Mouse (Mus musculus): ENCODE measurements around the gene Hivep3. TPM values are rescaled to one million over a fixed set of nuclear protein-coding genes. Genes with fewer than 3 reads are reported as not detected.

Hivep3 gene
- total RNA-seq, 4 experiments from 2014 or later: 2.9 to 4.5 (median 3.9) TPM

DNA sequence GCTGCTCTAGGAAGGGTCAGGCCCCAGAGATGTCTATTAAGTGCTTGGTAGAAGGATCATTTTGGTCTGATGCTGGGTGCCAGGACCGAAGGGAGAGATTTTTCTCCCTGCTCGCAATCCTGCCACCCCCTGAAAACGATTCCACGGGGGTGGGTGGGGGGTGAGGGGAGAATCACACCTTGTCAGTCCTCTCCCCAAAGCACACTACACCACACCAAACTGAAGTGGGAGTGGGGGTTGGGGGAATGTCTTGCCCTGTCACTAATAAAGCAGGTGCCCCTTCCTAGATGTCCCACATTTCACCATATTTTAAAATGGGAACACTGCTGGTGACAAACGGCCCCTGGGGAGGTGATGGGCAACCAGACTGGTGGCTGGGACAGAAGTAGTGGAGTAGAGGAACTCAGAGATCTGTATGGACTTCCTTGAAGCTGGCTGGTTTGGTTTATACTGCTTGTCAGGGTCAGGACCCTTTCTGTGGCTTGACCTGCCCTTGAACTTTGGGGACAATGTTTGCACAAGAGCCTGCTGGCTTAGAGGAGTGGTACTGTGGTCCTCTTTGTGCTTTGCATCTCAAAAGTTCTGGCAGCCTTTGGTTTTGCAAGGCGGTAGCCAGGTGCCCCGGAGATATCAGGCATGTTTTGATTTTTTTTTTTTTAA, 81.7 kb downstream of the Hivep3 start:
- no peak for DNase-seq (ENCODE audit: low spot score in 2 of 2)

- DNase-seq (ENCODE audit: low spot score in 2 of 2): no peak
Observed at GRCm38 (mm10) chr4:119815793-119816161, 82.2 kb downstream of the Hivep3 start.

GRCm38 (mm10) chr4:119816620-119817356, 83.2 kb downstream of the Hivep3 start:
- no peak for DNase-seq (ENCODE audit: low spot score in 2 of 2)

DNA sequence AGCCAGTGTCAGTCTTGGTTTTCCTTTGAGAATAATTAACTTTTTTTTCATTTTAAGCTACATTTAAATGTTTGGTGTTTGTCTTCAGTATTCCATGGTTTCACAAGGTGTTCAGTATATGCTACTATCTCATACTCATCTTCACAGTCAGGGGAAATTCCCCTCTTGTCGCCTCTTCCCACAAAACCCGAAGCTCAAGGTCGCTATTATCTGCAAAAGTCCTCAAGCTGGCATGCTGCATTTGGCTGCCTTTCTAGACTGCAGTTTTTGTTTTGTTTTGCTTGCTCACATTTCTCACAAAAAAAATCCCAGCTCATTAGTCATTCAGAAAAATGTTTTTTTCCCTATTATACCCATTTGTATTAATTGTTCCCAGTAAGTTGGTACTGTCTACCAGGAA, 92.4 kb downstream of the Hivep3 start:
- no peak for DNase-seq (ENCODE audit: low spot score in 2 of 2)

GRCm38 (mm10) chr4:119828386-119828785, 94.8 kb downstream of the Hivep3 start:
- no peak for DNase-seq (ENCODE audit: low spot score in 2 of 2)

DNA sequence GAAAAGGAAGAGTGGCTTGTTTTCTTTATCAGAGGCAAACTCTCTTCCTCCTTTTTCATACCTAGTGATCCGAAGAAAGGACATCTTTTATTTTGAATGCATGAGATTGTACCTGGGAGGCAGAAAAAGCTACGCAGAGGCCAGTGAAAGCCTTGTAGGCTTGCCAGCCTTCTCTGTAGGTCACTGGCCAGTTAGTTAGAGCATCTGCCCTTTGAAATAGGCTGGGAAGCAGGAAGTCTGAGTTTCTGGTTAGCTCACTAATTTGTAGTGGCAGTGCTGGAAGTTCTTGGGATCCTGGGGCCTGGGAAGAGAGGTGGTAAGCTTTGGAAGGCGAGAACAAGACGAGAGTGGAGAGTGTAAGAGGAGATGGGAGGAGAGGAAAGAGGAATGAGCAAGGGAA, 95.4 kb downstream of the Hivep3 start:
- no peak for DNase-seq (ENCODE audit: low spot score in 2 of 2)

DNA sequence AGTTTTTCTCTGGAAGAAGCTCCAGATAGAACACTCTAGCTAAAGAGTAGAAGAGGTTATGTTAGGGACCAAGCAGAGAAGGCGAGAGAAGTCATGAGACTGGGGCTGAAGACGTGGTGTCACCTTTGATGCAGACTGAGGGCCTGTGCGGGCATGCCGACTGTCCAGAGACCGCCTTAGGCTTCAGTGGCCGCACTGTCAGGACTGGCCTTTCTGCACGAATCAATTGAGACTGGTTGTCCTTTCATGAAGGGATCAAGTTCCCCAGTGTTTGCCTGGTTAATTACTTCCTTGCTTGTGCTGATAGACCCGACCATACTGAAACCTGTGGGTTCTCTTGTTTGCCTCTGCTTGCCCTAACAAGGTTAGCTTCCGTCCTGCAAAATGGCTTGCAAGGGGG, 99.7 kb downstream of the Hivep3 start:
- no peak for DNase-seq (ENCODE audit: low spot score in 2 of 2)

- no peak for DNase-seq (ENCODE audit: low spot score in 2 of 2)
Observed at GRCm38 (mm10) chr4:119833884-119834283, 100.3 kb downstream of the Hivep3 start.

- no peak for DNase-seq (ENCODE audit: low spot score in 2 of 2)
Observed at GRCm38 (mm10) chr4:119836181-119836580, 102.6 kb downstream of the Hivep3 start.

DNA sequence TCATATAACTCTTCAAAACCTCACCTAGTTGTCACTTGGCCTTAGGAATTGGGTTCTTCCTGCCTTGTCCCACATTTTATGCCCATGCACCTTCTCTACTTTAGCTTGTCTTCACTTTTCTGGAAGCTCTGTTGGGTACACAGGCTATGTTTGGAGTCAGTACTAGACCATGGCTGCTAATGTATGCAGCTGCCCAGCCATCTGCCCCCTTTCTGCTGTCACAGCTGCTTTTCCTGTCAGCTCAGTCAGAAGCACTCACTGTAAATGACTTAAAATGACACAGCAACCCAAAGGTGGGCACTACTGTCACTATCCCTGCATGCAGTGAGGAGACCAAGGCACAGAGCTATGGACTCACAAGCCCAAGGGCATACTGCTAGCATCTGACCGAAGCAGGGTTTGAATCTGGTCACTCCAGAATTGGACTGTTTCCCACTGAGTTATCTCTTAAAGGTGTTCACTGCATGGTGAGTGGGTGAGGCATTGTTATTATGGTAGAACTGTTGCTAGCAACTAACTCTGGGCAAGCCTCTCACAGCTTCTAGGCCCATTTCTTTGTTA, 104.0 kb downstream of the Hivep3 start:
- DNase-seq (ENCODE audit: low spot score in 2 of 2): no peak

GRCm38 (mm10) chr4:119838308-119838707, 104.7 kb downstream of the Hivep3 start:
- DNase-seq (ENCODE audit: low spot score in 2 of 2): no peak

- no peak for DNase-seq (ENCODE audit: low spot score in 2 of 2)
Observed at GRCm38 (mm10) chr4:119843294-119843693, 109.7 kb downstream of the Hivep3 start.

- no peak for DNase-seq (ENCODE audit: low spot score in 2 of 2)
Observed at GRCm38 (mm10) chr4:119844267-119844666, 110.7 kb downstream of the Hivep3 start.

DNA sequence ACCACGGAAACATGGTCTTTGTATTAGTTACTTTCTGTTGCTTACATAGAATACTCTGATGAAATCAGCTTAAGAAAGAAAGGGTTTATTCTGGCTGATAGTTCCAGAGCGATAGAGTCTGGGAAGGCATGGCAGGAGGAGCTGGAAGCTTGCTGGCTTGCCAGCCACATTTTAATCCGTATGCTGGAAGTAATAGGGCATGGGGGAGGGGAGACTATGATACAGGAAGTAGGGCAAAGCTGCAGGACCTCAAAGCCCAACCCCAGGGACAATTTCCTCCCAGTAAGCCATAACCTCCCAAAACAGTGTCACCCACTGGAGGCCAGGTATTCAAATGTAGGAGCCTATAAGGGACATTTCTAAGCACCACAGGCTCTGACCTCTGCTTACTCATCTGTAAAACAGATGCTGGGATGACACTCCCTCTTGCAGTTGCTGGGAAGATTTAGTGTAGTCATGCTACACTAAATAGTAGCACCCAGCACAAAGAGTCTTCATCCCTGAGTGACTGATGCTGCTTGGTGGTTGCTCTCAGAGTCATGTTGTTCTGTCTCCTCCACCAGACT, 112.1 kb downstream of the Hivep3 start:
- DNase-seq (ENCODE audit: low spot score in 2 of 2): no peak

DNA sequence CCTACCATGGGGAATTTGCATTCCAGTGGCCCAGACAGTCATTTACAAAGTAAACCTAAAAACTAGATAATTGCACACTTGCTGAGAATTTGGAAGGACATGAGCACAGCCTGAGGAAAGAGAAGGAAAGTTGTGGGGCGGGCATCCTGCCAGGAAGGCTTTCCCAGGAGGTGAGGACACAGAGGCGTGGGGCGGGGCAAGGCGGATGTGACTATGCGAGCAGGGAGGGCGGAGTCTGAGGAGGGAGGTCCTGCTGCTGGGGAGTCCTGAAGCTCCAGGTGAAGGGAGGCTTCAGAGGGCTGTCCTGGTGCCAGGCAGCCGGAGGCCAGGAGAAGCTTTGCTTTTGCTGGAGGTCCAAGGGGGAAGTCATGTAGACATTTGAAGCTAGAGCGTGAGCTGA, 118.9 kb downstream of the Hivep3 start:
- DNase-seq (ENCODE audit: low spot score in 2 of 2): peak; percentile 22 to 32

DNA sequence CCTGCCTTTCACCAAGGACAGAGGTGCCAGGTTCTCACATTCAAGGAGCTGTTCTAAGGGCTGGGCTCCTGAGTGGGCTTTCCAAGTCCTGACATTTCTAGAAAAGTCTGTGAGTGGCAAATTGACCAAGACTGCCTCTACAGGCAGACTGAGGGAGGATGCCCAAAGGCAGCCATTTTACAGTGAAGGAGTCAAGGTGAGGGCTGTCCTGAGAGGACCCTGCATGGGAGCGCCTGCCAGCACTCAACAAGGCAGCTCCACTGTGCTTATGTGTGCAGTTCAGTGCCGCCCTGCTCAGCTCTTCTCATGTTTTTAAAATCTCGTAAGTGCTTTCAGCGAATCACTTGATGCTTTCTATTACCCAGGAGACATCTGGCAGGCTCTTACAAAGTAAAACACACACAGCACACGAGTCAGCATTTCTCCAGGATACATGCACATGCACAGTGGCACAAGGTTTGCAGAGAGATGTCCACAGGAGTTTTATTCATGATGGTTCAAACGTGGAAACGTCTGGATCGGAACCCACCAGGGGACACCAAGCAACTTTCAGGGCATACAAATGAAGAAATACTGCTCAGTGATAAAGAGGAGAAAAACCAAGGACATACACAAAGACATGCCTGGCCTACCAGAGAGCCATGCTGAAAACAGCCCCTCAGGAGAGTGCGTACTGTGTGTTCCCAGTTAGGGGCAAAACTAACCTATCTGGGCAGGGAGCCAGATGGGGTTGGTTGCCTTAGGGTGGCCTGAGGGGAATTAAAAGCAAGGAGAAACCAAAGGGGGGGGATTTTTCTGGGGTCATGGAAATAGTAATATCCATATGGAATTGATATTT, 120.9 kb downstream of the Hivep3 start:
- no peak for DNase-seq (ENCODE audit: low spot score in 2 of 2)

DNA sequence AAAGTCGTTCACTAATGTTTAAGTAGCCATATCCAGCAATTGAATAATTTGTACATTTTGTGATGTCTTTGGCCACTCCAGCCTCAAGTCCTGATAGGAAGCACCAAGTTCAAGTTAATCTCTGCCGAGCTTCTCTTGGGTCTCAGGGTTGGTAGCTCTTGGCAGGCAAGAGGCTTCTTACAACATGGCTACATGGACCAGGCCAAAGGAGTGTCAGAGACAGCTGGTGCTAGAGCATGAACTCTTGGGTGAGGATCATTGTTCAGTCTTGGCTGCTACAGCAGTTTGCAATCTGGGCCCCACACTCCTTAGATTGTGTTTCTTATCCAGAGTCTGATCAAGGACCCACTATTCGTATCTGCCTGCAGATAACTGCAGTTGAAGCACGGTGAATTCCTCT, 125.9 kb downstream of the Hivep3 start:
- no peak for DNase-seq (ENCODE audit: low spot score in 2 of 2)

DNA sequence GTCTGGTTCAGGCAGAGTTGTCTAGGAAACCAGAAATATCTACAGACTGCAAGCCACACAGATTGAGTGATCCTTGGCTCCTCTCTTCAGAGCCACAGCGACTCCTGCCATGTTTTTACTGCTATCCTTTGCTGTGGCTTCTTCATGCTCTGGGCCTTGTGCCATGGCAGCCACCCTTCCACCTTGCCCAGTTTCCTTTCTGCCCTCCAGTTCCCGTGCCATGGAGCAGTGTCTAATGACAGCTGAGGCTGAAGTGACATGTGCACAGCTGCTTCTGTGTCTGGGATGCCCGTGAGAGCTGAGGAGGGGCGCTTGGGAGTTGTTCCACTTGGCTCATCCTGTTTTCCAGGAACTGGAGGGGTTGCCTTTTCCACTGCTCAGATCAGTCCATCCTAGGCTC, 127.4 kb downstream of the Hivep3 start:
- DNase-seq (ENCODE audit: low spot score in 2 of 2): no peak

DNA sequence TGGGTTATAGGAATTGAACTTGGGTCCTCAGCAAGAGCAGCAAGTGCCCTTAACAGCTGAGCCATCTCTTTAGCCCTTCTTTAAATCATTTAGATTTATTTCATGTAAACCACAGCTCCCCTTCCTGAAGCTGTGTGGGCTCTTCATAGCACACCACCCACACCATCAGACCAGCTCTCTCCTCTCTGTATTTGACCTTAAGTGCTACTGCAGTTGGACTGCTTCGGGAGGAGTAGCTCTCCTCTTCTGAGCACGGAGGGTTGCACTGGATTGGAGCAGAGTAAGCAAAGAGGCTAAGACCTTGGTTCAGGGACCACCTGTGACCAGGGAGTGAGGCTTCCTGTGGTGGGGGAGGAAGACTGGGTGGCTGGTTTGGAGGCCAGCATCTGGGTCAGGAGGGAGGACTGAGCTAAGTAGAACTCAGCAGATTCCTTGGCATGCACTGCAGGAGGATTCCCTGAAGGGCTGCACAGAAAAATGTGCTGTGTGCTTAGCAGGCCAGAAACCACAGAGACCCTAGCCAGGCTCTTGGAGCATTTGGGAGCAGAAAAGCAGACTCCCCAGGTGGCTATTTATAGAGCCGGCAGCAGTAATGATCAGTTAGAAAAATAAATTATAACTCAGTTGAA, 132.4 kb downstream of the Hivep3 start:
- DNase-seq (ENCODE audit: low spot score in 2 of 2): peak; percentile 9 to 25

DNA sequence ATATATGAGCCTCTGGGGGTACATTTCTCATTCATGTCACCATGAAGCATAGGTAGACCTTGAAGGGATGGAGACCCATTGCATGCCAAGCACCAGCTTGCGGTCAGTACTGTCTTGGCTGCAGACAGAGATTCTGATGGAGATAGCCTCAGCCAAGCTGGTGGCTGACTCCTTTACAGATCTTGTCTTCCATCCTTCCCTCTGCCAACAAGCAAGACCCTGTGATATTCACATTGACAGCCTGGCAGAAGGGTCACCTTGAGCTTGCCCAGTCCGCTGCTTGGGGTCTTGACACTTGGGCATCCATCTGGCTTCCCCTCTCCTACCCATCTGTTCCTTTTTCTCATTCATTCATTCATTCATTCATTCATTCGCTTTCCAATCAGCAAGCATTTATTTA, 133.5 kb downstream of the Hivep3 start:
- DNase-seq (ENCODE audit: low spot score in 2 of 2): no peak

DNA sequence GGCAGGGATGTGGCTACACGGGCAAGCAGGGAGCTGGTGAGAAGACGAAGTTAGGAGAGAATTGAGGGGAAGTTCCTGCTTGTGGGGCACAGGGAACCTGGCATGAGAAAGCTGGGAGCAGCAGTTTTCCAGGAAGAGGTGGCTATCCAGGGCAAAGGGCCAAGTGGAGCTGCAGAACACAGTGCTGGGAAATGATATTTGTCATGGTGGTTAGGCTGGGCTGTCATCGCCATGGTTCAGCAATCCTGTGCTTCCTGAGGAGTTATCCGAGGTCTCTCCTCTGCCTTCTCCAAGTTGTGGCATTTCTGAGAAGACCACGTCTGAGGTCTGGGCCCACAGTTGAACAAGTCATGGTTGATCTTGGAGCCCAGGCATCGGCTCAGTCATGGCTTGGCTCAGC, 136.8 kb downstream of the Hivep3 start:
- DNase-seq (ENCODE audit: low spot score in 2 of 2): no peak

All from gastrocnemius, adult 8-10 months (tissue).